14 mouse cellular contexts compared by ENCODE assay signal in the genomic region with DNA sequence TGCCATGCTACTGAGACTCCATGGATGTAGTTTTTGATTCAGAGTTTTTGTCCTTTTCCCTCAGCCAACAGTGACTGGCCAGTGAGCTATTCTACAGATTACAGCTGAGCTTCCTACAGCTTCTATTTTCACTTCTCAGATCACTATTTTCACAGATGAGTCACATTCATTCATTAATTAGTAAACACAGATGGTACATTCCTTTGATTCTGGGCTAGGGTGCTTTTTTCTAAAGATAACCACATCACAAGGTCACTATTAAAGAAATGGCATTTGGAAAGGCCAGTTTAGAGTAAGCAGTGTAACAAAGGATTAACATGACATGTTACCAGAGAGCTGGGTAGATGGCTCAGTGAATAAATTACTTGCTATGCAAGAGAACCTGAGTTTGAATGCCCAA.
"Had no signal": no experiment of that assay in that cellular context is flagged by ENCODE, and none has a peak within 500 bp of the region (broad histone marks: within the 10 kb centered on the region; RNA-seq: fewer than 3 reads in every experiment).

No protein-coding gene starts in this region.

- H3K9ac ChIP-seq: liver, embryonic 15.5 days had no signal

- H3K9me3 ChIP-seq: limb, embryonic 10.5 days; liver, embryonic 15.5 days had no signal

- H3K36me3 ChIP-seq: limb, embryonic 10.5 days; liver, embryonic 15.5 days had no signal

- H3K27me3 ChIP-seq: liver, embryonic 15.5 days; megakaryocyte, embryonic 14.5 days had no signal

- H3K4me1 ChIP-seq: limb, embryonic 10.5 days; liver, embryonic 15.5 days; megakaryocyte, embryonic 14.5 days had no signal

- H3K27ac ChIP-seq: left cerebral cortex, adult 2 months; limb, embryonic 10.5 days; liver, embryonic 15.5 days; macrophage had no signal

- ATAC-seq: midbrain, embryonic 16.5 days had no signal

- H3K4me2 ChIP-seq: liver, embryonic 11.5 days; liver, embryonic 15.5 days had no signal

- H3K4me3 ChIP-seq: left cerebral cortex, adult 2 months; limb, embryonic 10.5 days; liver, embryonic 15.5 days; megakaryocyte, embryonic 14.5 days had no signal

- DNase-seq: kidney, adult 8-10 months; kidney, postnatal 25 days; lung, adult 2 months; lung, postnatal 10 days; spleen, adult 18-20 months; thymus, adult 18-20 months; thymus, postnatal 14 days had no signal
